In the genomic region with DNA sequence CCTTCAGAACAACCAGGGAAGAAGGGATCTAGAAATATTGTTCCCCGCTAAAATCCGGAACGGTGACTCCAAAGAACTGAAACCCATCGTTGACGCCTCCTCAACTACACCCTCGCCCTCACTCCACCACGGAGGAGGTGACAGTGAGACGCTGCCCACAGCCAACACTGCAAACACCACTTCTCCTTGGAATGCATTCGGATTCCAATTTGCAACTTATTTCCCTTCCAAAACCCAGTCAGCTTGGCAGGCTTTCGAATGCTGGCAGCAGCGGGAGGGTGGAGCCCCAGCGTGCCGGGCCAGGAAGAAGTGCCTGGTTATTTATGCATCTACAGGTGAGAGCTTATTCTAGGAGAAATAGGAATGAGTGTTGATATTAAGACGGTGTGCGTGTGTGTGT, we compare ENCODE assay signal across 8 mouse cellular contexts.
A peak's percentile ranks its signal among the peaks of the same experiment; 100 is the strongest.
DNase-seq lines count a peak whose midpoint lies in the region; ATAC-seq lines count a peak whose summit lies in the region.

No protein-coding gene starts in this region.

- intact Hi-C loops in left cerebral cortex, postnatal 36 days (cut with DNase I): no loop called here

- H3K4me2 ChIP-seq in intestine, embryonic 15.5 days (replicated peaks): no peak overlapping the region

- H3K4me1 ChIP-seq in intestine, embryonic 15.5 days (replicated peaks): no peaks in the 10 kb centered on the region

- no peaks in the 10 kb centered on the region for H3K27me3 ChIP-seq in intestine, embryonic 15.5 days (replicated peaks)

- H3K27ac ChIP-seq in intestine, embryonic 15.5 days: no peak overlapping the region

- no peaks in the 10 kb centered on the region for H3K9me3 ChIP-seq in intestine, embryonic 15.5 days

- H3K36me3 ChIP-seq in intestine, embryonic 15.5 days: no peaks in the 10 kb centered on the region

- ATAC-seq in intestine, embryonic 15.5 days: no peak
- ATAC-seq in megakaryocyte progenitor cell, adult 5-6 weeks (replicated peaks; ENCODE audit: poor library complexity): no peak

- H3K9ac ChIP-seq in intestine, embryonic 15.5 days: no peak overlapping the region

- H3K4me3 ChIP-seq in intestine, embryonic 15.5 days (replicated peaks): no peak overlapping the region

- DNase-seq in adrenal gland, adult (ENCODE audit: inconsistent age in 2 of 2, low spot score in 1 of 2): peak; percentile 11 to 41
- DNase-seq in adrenal gland, postnatal 4 days (ENCODE audit: low spot score in 2 of 2): no peak
- DNase-seq in urinary bladder, postnatal 25 days (ENCODE audit: low spot score): peak; percentile 9
- DNase-seq in urinary bladder, postnatal 4 days (ENCODE audit: low spot score in 2 of 2): no peak
- DNase-seq in left cerebral cortex, postnatal 36 days (ENCODE audit: low spot score in 2 of 2): peak; percentile 70 to 80
- DNase-seq in spleen, adult 18-20 months: no peak

- WGBS in intestine, embryonic 15.5 days: 78% methylated on average over 15 of the region's 15 CpGs

Comparison
In these comparisons a context has a peak if more than half of its experiments do, and no peak if none do; other contexts are left out.
1. DNase-seq: peak in adrenal gland, adult (2 of 2), urinary bladder, postnatal 25 days (single experiment) and left cerebral cortex, postnatal 36 days (2 of 2); none in adrenal gland, postnatal 4 days (0 of 2), urinary bladder, postnatal 4 days (0 of 2) and spleen, adult 18-20 months (0 of 2).